15 mouse cellular contexts compared by ENCODE assay signal in genomic region chr4:82517311-82517710, GRCm38 (mm10).
DNase-seq lines count a peak whose midpoint lies in the region; ATAC-seq and TF ChIP-seq lines count a peak whose summit lies in the region.
"Had no signal": no experiment of that assay in that cellular context is flagged by ENCODE, and none has a peak within 500 bp of the region (broad histone marks: within the 10 kb centered on the region; RNA-seq: fewer than 3 reads in every experiment).

No protein-coding gene starts in this region.

- intact Hi-C loops in gastrocnemius, adult 2 months (cut with DNase I), result no loop called here

- H3K27ac ChIP-seq in gastrocnemius, adult 2 months, result peak overlapping the region; percentile 94; the same call in 1 of the 2 replicates
- 0 out of 2 replicates have a peak overlapping the region, but pooled peaks have one; percentile 52 for H3K27ac ChIP-seq in hindbrain, embryonic 13.5 days
- H3K27ac ChIP-seq in hindbrain, embryonic 12.5 days, result no peak overlapping the region
- H3K27ac ChIP-seq in CH12.LX (ENCODE audit: insufficient read depth, low read depth), result no peak overlapping the region

- peak; percentile 73 for TF ChIP-seq EP300 in CH12.LX (IDR thresholded peaks at IDR 0.05; ENCODE audit: low read length)

- no peak for TF ChIP-seq RAD21 in CH12.LX (IDR thresholded peaks at IDR 0.05; ENCODE audit: low read depth, low read length)

- H3K36me3 ChIP-seq in hindbrain, embryonic 13.5 days, result no peaks in the 10 kb centered on the region
- no peaks in the 10 kb centered on the region for H3K36me3 ChIP-seq in hindbrain, embryonic 12.5 days
- no peaks in the 10 kb centered on the region for H3K36me3 ChIP-seq in CH12.LX (replicated peaks in 1 of 2; ENCODE audit: control insufficient read depth in 1 of 2, insufficient read depth in 1 of 2, low read length in 1 of 2)

- no peak overlapping the region for H3K4me3 ChIP-seq in gastrocnemius, adult 2 months
- no peak overlapping the region for H3K4me3 ChIP-seq in hindbrain, embryonic 13.5 days
- H3K4me3 ChIP-seq in hindbrain, embryonic 12.5 days, result no peak overlapping the region
- H3K4me3 ChIP-seq in CH12.LX (replicated peaks in 1 of 3; ENCODE audit: low read depth in 2 of 3, low read length in 2 of 3, poor library complexity in 1 of 3), result no peak overlapping the region

- dilution Hi-C loops in CH12.LX (cut with MboI; ENCODE audit: extremely low pct_ligation_motif_present, extremely low pct_unique_long_range_greater_than_20kb, low sequenced_read_pairs), result no loop called here

- no peak overlapping the region for H3K4me2 ChIP-seq in hindbrain, embryonic 13.5 days
- H3K4me2 ChIP-seq in hindbrain, embryonic 12.5 days (replicated peaks), result no peak overlapping the region
- peak overlapping the region; percentile 75; the same call in 1 of the 2 replicates for H3K4me2 ChIP-seq in CH12.LX (ENCODE audit: insufficient read depth, low read depth, poor library complexity, severe bottlenecking)
- H3K4me2 ChIP-seq: liver, embryonic 11.5 days had no signal

- 69% methylated on average over 7 of the region's 7 CpGs for WGBS in hindbrain, embryonic 13.5 days
- 82% methylated on average over 7 of the region's 7 CpGs for WGBS in hindbrain, embryonic 12.5 days

- no peak overlapping the region for H3K9ac ChIP-seq in hindbrain, embryonic 13.5 days
- H3K9ac ChIP-seq in hindbrain, embryonic 12.5 days, result no peak overlapping the region
- H3K9ac ChIP-seq in CH12.LX (ENCODE audit: insufficient read depth, low read depth), result no peak overlapping the region

- no peak for TF ChIP-seq CTCF in gastrocnemius, adult 2 months (IDR thresholded peaks at IDR 0.05)
- TF ChIP-seq CTCF in CH12.LX (conservative IDR thresholded peaks at IDR 0.05 in 1 of 2, IDR thresholded peaks at IDR 0.05 in 1 of 2; ENCODE audit: low read depth in 2 of 2, low read length in 2 of 2), result no peak

- no peak for TF ChIP-seq POLR2A in CH12.LX (IDR thresholded peaks at IDR 0.05; ENCODE audit: low read depth, low read length)

- no peak for DNase-seq in gastrocnemius, adult 2 months
- DNase-seq in gastrocnemius, postnatal 25 days, result no peak
- DNase-seq in CH12.LX (ENCODE audit: extremely low read depth), result no peak
- DNase-seq in cerebellum, adult 9-10 months, result peak; percentile 75
- no peak for DNase-seq in urinary bladder, postnatal 10 days (ENCODE audit: low spot score)
- DNase-seq: adrenal gland, postnatal 25 days; gastrocnemius, postnatal 10 days; lung, adult 2 months; lung, postnatal 36 days; thymus, postnatal 4 days had no signal

- H3K9me3 ChIP-seq in hindbrain, embryonic 13.5 days, result no peaks in the 10 kb centered on the region
- no peaks in the 10 kb centered on the region for H3K9me3 ChIP-seq in hindbrain, embryonic 12.5 days (replicated peaks)
- H3K9me3 ChIP-seq in CH12.LX (replicated peaks; ENCODE audit: low read length), result peaks cover 2% of the 10 kb centered on the region

- no peaks in the 10 kb centered on the region for H3K79me2 ChIP-seq in CH12.LX (replicated peaks; ENCODE audit: control insufficient read depth, extremely low read depth, insufficient read depth, poor library complexity, severe bottlenecking)

- peaks cover 4% of the 10 kb centered on the region for H3K4me1 ChIP-seq in hindbrain, embryonic 13.5 days (replicated peaks)
- peaks cover 4% of the 10 kb centered on the region for H3K4me1 ChIP-seq in hindbrain, embryonic 12.5 days
- peaks cover 0 to 3% of the 10 kb centered on the region in 2 experiments; a peak in 2 of 4 replicates for H3K4me1 ChIP-seq in CH12.LX (ENCODE audit: control insufficient read depth in 1 of 2, insufficient read depth in 2 of 2)

- in situ Hi-C loops in CH12.LX (cut with MboI; ENCODE audit: low pct_ligation_motif_present, low pct_unique_long_range_greater_than_20kb, low sequenced_read_pairs), result no loop called here

- no peak for ATAC-seq in hindbrain, embryonic 13.5 days (ENCODE audit: low FRiP score)
- ATAC-seq in hindbrain, embryonic 12.5 days (ENCODE audit: low FRiP score), result no peak
- ATAC-seq in frontal cortex, adult (ENCODE audit: low TSS enrichment), result no peak
- ATAC-seq: intestine, postnatal 0 days had no signal

- H3K27me3 ChIP-seq in hindbrain, embryonic 13.5 days, result no peaks in the 10 kb centered on the region
- no peaks in the 10 kb centered on the region for H3K27me3 ChIP-seq in hindbrain, embryonic 12.5 days
- H3K27me3 ChIP-seq in CH12.LX (replicated peaks), result no peaks in the 10 kb centered on the region

TF ChIP-seq in CH12.LX, 34 proteins besides CTCF, POLR2A, EP300 and RAD21:
- TF ChIP-seq IRF4 (IDR thresholded peaks at IDR 0.05; ENCODE audit: low read depth, low read length), result peak; percentile 83
- peak; percentile 82 for TF ChIP-seq JUND (conservative IDR thresholded peaks at IDR 0.05; ENCODE audit: low read depth, low read length)
- TF ChIP-seq JUN (IDR thresholded peaks at IDR 0.05; ENCODE audit: insufficient read depth, low read depth, low read length), result peak; percentile 56; the same call in 1 of the 2 replicates
- TF ChIP-seq BHLHE40 (IDR thresholded peaks at IDR 0.05; ENCODE audit: low read depth, low read length), result peak; percentile 56; the same call in 1 of the 2 replicates
- no peak for TF ChIP-seq USF2 (conservative IDR thresholded peaks at IDR 0.05; ENCODE audit: low read depth, low read length)
- TF ChIP-seq ZNF384 (IDR thresholded peaks at IDR 0.05; ENCODE audit: low read depth, low read length), result no peak

Comparison
In these comparisons a context has a peak if more than half of its experiments do, and no peak if none do; other contexts are left out.
1. H3K27ac ChIP-seq: peak in gastrocnemius, adult 2 months (single experiment) and hindbrain, embryonic 13.5 days (single experiment); none in hindbrain, embryonic 12.5 days (single experiment) and CH12.LX (single experiment).